Mouse (Mus musculus): ENCODE measurements at regions not wholly inside any gene's neighbourhood (a gene's known extent, or its start where the extent isn't known, plus 50 kb on each side); places are given as distances from the start of the nearest gene placed in this dataset.
"Not testable (repeated sequence)": the region's sequence is repeated elsewhere in the genome, so short reads cannot be mapped to it uniquely, and the experiment has no call there.

DNA sequence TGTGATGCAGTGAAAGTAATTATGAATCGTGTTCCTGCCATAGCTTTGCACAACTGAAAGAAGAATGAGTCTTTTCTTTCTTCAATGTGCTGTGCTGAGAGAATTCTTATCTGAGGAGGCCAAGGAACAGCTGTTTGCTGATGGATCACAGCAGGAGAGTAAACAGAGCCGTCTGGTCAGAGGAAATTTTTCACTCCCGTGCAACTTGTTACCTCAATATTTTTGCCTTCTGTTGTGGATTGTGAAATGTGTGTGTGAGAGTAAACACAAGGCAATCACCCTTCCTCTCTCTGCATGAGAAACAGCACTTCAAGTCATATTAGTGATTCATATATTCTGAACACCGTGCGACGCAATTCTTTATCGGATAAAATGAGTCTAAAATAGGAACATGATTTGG is 171.9 kb downstream of the Epm2a start:
- in situ Hi-C loops (cut with MboI, MseI), result no loop called here

GRCm38 (mm10) chr10:11517122-11517521 is 173.9 kb downstream of the Epm2a start:
- in situ Hi-C loops (cut with MboI, MseI), result no loop called here

- in situ Hi-C loops (cut with MboI, MseI), result no loop called here
Observed at GRCm38 (mm10) chr10:11531343-11531742, 188.1 kb downstream of the Epm2a start.

DNA sequence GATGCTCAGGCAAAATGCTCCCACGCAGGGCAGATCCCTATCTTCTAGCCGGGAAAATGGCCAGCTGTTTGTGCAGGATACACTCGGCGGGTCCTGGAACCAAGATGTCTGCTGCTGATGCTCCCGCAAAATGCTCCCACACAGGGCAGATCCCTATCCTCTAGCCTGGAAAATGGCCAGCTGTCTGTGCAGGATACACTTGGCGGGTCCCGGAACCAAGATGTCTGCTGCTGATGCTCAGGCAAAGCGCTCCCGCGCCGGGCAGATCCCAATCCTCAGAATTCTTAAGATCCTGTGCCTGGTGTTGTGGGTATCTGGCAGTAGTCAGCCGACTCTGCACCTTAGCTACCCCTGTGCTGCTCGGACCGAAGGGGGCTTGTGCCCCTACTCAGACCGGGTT is 212.2 kb downstream of the Epm2a start:
- in situ Hi-C loops (cut with MboI, MseI), result not testable (repeated sequence)

DNA sequence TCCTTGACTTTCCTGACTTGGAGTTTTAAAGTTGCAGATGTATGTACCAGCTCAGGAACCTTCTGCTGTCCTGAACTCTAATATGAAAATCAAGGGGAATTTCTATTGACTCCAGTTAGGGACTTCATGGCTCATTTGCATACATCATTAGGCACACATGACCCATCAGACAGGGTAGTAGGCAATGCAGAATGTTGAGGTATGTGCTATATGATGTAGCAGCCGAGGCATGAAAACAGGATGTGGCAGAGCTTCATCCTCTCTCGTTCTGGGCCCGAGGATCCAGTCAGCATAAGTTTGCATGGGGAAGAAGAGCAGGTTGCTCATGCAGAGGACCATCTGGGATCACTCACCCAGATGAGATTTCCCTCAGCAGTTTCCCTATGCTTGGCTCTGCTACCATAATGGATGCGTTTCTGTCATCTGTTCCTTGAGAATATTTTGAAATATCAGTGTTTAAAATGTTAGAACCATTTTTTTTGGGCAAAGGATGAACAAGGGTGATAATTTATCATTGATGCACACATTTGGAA is 227.4 kb downstream of the Epm2a start:
- in situ Hi-C loops (cut with MboI, MseI), result no loop called here

DNA sequence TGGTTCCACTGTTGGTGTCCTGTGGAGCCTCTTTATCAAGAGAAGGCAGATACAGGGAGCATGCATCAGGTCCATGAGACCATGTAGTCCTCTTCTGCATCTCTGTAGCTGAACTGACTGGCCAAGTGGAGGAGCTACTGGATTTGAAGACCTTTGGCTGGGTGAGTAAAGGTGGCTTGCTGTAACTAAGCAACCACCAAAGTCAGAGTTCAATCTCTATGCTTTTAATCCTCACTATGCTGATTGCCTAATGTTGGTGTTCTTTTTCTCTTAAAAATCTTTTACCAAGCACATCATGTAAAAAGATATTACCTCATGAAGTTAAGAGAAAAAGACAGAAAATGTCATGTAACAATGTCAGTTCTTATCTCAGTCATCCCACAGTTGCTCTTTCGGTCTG is 265.2 kb downstream of the Epm2a start:
- in situ Hi-C loops (cut with MboI, MseI), result no loop called here

- in situ Hi-C loops (cut with MboI, MseI), result not testable (repeated sequence)
Observed at GRCm38 (mm10) chr10:11609092-11609491, 265.9 kb downstream of the Epm2a start.

GRCm38 (mm10) chr10:11648151-11648550 is 304.9 kb downstream of the Epm2a start:
- in situ Hi-C loops (cut with MboI, MseI), result no loop called here

DNA sequence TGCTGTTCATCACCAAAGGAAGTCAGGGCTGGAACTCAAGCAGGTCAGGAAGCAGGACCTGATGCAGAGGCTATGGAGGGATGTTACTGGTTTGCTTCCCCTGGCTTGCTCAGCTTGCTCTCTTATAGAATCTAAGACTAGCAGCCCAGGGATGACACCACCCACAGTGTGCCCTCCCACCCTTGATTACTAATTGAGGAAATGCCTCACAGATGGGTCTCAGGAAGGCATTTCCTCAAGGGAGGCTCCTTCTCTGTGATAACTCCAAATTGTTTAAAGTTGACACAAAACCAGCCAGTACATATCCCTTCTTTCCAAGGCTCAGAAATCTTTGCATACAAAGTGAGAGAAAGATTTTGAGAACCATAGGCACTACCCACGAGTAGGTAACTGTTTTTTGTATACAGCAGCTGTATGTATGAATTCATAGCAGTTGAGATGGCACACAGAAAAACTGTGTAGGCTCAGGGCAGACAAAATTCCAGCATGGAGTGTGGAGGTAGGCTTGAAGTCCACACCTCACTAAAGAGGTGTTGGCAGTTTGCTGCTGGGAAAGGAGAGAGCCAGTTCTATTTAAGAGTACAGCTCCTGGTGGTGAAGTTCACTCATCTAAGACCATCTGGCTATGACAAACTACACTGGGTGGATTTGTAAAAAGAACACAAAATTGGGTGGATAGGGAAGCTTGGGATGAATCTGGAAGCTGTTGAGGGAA is 317.0 kb downstream of the Epm2a start:
- in situ Hi-C loops (cut with MboI, MseI), result no loop called here

GRCm38 (mm10) chr10:11661660-11662250 is 318.6 kb downstream of the Epm2a start:
- in situ Hi-C loops (cut with MboI, MseI), result no loop called here

- in situ Hi-C loops (cut with MboI, MseI), result no loop called here
Observed at GRCm38 (mm10) chr10:11709742-11710141, 366.5 kb downstream of the Epm2a start.

GRCm38 (mm10) chr10:11724775-11725174 is 381.6 kb downstream of the Epm2a start:
- in situ Hi-C loops (cut with MboI, MseI), result no loop called here

DNA sequence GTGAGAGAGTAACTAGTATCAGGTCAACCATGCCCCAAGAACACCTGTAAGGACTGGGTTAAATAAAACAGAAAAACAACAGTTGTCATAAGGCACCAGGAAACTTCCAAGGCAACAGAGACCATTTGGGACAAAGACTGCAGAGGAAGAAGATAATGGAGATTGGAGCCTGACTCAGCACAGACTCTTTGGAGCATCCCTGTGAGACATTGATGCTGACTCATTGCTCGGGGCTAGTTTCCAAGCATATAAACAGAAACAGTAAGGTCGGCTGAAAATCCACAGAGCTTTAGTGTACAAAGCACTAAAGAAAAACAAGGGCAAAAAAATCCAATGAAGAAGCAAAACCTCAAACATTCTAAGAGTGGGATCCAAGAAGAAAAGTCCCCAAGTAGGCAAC is 386.3 kb downstream of the Epm2a start:
- in situ Hi-C loops (cut with MboI, MseI), result no loop called here

- in situ Hi-C loops (cut with MboI, MseI), result no loop called here
Observed at GRCm38 (mm10) chr10:11739574-11740368, 396.6 kb downstream of the Epm2a start.

DNA sequence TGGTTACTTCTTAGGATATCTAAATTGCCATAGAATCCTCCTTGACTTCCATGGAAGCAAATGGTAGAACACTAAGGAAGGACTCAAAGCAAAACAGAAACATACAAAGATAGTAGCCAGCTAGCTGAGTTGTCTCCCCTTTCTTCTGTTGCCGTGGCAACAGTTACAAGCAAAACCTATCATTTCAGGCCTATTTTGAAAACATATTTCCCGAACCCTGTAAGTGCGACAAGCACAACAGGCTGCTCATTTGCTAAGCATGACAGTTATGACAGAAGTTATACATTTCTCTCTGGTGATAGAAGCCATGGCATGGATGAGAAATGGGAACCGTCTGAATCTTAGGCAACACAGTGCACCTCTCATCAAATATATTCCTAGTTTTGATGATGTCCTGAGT is 402.4 kb downstream of the Epm2a start:
- in situ Hi-C loops (cut with MboI, MseI), result no loop called here

GRCm38 (mm10) chr10:11746959-11747358 is 403.8 kb downstream of the Epm2a start:
- in situ Hi-C loops (cut with MboI, MseI), result no loop called here

- in situ Hi-C loops (cut with MboI, MseI), result no loop called here
Observed at GRCm38 (mm10) chr10:11755105-11755730, 412.0 kb downstream of the Epm2a start.

GRCm38 (mm10) chr10:11777894-11778293 is 434.7 kb downstream of the Epm2a start:
- in situ Hi-C loops (cut with MboI, MseI), result no loop called here

- in situ Hi-C loops (cut with MboI, MseI), result no loop called here
Observed at GRCm38 (mm10) chr10:11780302-11780701, 437.1 kb downstream of the Epm2a start.

DNA sequence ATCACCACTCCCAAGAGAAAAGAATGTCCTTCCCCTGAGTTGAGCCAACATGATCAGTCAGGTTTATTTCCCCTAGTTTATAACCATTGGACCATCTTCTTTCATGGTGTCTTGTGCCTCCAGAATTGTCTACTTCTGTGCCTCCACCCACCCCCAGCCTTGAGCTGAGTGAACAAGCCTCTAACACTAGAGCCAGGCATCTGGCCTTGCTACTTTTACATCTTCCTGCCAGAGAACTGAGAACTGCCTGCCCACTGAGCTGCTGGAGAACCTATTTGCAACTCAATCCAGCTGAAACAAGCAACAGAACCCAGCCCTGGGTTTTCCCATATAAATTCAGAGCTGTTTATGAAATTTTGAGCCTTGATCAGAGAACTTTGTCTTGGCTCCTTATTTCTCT is 444.0 kb downstream of the Epm2a start:
- in situ Hi-C loops (cut with MboI, MseI), result no loop called here

- in situ Hi-C loops (cut with MboI, MseI), result no loop called here
Observed at GRCm38 (mm10) chr10:11799510-11799909, 456.3 kb downstream of the Epm2a start.

Measured in regulatory T cell (primary cell).